Mouse (Mus musculus) forebrain, embryonic 16.5 days (tissue): ENCODE measurements around the gene Evi2a. TPM values are rescaled to one million over a fixed set of nuclear protein-coding genes. Genes with fewer than 3 reads are reported as not detected.

ENCODE experiments used
- ATAC-seq: fragments of 200-750 bp; cut with Nextera tagmentation; 2 replicates; pipeline ENCODE4 v1.8.0; 2017; ENCODE audit warnings: mild to moderate bottlenecking, moderate library complexity
- H3K27ac ChIP-seq: fragments of 300-500 bp; sonication (generic); 2 replicates; pipeline ENCODE4 v1.5.1; 2014; ENCODE audit warnings: low read length, control low read depth
- H3K27me3 ChIP-seq: fragments of 300-500 bp; sonication (generic); replicated peaks from 2 replicates; pipeline ENCODE4 v1.6.1; 2014; ENCODE audit warnings: low read length; ENCODE audit not compliant: control insufficient read depth, insufficient read depth
- H3K36me3 ChIP-seq: fragments of 300-500 bp; sonication (generic); 2 replicates; pipeline ENCODE4 v1.6.1; 2014; ENCODE audit not compliant: control insufficient read depth, insufficient read depth
- H3K4me1 ChIP-seq: fragments of 300-500 bp; sonication (generic); replicated peaks from 2 replicates; pipeline ENCODE4 v1.6.1; 2014; ENCODE audit warnings: low read length; ENCODE audit not compliant: control insufficient read depth, insufficient read depth
- H3K4me2 ChIP-seq: fragments of 300-500 bp; sonication (generic); 2 replicates; pipeline ENCODE4 v1.6.1; 2014; ENCODE audit warnings: mild to moderate bottlenecking, low read length, control low read depth
- H3K4me3 ChIP-seq: fragments of 300-500 bp; sonication (generic); replicated peaks from 2 replicates; pipeline ENCODE4 v1.5.1; 2014; ENCODE audit warnings: mild to moderate bottlenecking, low read length, control low read depth
- H3K9ac ChIP-seq: fragments of 300-500 bp; sonication (generic); replicated peaks from 2 replicates; pipeline ENCODE4 v1.6.1; 2014; ENCODE audit warnings: low read depth, low read length, control low read depth
- H3K9me3 ChIP-seq: fragments of 300-500 bp; sonication (generic); 2 replicates; pipeline ENCODE4 v1.6.1; 2016; ENCODE audit warnings: low read length; ENCODE audit not compliant: control insufficient read depth
- WGBS: fragments of 180-500 bp; shearing (Covaris S2); extraction: QIAGEN DNeasy Blood & Tissue Kit; methylation state at CpG from one replicate; pipeline ENCODE4 v1.1.7; 2014; 5-methylcytosine and 5-hydroxymethylcytosine counted together
- polyA plus RNA-seq: library from polyadenylated mRNA; unstranded; fragments of >200 nt; fragmentation: Nextera tagmentation; extraction: Ambion mirVana; gene quantifications from 2 replicates; pipeline ENCODE4 v1.2.1, GENCODE M21; 2015

Evi2a gene
- polyA plus RNA-seq, 1 experiment from 2014 or later: 3.1 TPM

- H3K27ac ChIP-seq: no peak overlapping the region
- WGBS: 90% methylated on average over 7 of the region's 7 CpGs
- 0 out of 2 replicates have a peak, but pooled peaks cover 6% of the 10 kb centered on the region for H3K36me3 ChIP-seq
- H3K9ac ChIP-seq: no peak overlapping the region
- no peaks in the 10 kb centered on the region for H3K4me1 ChIP-seq
- no peaks in the 10 kb centered on the region for H3K9me3 ChIP-seq
- no peaks in the 10 kb centered on the region for H3K27me3 ChIP-seq
- ATAC-seq: no peak
- no peak overlapping the region for H3K4me2 ChIP-seq
- no peak overlapping the region for H3K4me3 ChIP-seq
Observed at GRCm38 (mm10) chr11:79483876-79484528, 46.4 kb downstream of the Evi2a start.

DNA sequence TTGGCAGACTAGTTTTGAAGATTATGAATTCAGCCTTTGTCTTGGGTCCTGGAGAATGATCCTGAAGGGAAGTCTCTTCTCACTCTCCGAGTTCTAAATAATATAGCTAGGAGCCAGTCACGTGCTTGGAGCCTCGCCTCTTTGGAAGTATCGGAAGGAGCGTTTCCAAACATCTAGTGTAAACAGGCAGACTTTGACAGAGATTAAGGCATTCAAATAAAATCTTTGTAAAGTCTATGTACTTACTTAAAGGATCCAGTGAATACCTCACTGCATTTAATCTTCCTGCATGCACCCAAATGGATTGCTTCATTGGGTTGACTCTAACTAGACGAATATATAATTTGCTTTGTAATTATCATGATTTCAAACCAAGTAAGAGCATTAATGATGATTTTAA is 47.0 kb downstream of the Evi2a start:
- Histone ChIP-seq H3K9ac (no peak overlapping the region), H3K4me3 (no peak overlapping the region), H3K4me2 (no peak overlapping the region), H3K36me3 (peaks cover 5% of the 10 kb centered on the region; the same call in 1 of the 2 replicates), H3K4me1 (no peaks in the 10 kb centered on the region), H3K27ac (no peak overlapping the region), H3K9me3 (no peaks in the 10 kb centered on the region), H3K27me3 (no peaks in the 10 kb centered on the region)
- WGBS: 89% methylated on average over 6 of the region's 6 CpGs
- no peak for ATAC-seq

Other genes with a start within 250 kb of the Evi2a start
- gene Gm9964, start 233.7 kb downstream of the Evi2a start, polyA plus RNA-seq: not detected in 2 replicates
- gene Nf1, start 190.9 kb downstream of the Evi2a start, polyA plus RNA-seq: 6.2 and 6.4 TPM in 2 replicates
- 4.6 and 5.0 TPM in 2 replicates for gene Omg, start 26.5 kb downstream of the Evi2a start, polyA plus RNA-seq
- gene Evi2b, start 6.8 kb downstream of the Evi2a start, polyA plus RNA-seq: 0.14 and 0.34 TPM in 2 replicates
- gene Evi2, start within 50 bp of the Evi2a start, polyA plus RNA-seq: 0.37 and 0.73 TPM in 2 replicates
- 28.5 and 31.6 TPM in 2 replicates for gene Rab11fip4, start 60.6 kb upstream of the Evi2a start, polyA plus RNA-seq